Mouse (Mus musculus) cerebellum, adult 9-10 months (tissue): ENCODE measurements around the gene Polr2a.
A peak's percentile ranks its signal among the peaks of the same experiment; 100 is the strongest.
"Not testable (repeated sequence)": the region's sequence is repeated elsewhere in the genome, so short reads cannot be mapped to it uniquely, and the experiment has no call there.

Source experiments
- DNase-seq: peaks from one replicate; pipeline ENCODE4 v3.0.0; 2022

The Polr2a gene

DNA sequence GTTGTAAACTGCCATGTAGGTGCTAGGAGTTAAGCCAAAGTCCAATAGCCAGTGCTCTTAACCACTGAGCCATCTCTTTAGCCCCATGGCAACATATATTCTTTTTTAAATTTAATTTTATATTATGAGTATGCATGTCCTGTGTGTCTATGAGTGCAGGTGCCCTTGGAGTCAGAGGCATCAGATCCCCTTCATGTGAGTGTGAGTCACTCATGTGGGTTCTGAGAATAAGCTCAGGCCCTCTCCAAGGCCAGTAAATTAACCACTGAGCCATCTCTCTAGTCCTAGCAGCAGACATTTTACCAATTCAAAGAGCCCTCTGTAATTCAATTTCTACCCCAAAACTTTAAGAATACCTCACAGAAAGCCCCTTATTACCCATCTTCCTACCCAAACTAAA lies 5.8 kb downstream of the Polr2a start:
- DNase-seq, result no peak

DNA sequence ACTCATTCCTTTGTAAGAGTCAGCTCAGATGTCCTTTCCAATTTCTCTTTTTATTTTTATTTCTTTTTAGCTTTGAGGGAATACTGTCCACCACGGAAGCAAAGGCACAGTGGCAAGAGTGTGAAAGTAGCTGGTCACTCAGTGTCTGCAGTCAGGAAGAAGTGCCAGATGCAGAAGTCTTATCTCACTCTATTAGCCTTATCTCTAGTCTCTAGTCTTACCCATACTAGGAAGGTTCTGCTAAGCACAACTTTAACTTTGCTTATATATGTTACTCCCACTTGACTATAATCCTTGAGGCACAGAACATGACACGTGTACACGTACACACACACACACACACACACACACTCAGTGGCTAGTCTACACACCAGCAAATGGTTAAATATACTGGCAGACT lies 6.8 kb downstream of the Polr2a start:
- DNase-seq, result no peak

DNA sequence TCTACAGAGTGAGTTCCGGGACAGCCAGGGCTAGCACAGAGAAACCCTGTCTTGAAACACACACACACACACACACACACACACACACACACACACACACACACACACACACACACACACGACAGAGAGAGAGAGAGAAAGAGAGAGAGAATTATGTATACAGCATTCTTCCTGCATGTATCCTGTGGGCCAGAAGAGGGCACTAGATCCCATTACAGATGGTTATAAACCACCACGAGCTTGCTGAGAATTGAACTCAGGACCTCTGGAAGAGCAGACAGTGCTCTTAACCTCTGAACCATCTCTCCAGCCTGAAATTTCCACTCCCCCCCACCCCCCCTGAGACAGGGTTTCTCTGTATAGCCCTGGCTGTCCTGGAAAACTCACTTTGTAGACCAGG lies 27.0 kb downstream of the Polr2a start:
- not testable (repeated sequence) for DNase-seq

DNA sequence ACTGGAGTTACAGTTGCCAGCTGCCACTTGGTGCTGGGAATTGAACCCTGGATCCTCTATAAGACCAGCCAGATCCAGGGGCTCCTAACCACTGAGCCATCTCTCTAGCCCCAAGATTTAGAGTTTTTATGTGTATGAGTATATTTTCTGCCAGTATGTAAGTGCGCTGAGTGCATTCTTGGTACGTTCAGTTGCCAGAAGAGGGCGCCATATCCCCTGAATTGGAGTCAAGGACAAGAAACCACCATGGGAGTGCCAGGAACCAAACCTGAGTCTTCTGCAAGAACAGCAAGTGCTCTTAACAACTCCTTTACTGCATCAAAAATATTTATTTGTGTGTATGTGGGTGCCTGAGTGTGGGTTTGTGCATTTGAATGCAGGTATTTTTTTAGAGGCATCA lies 29.4 kb downstream of the Polr2a start:
- DNase-seq, result peak; percentile 69

DNA sequence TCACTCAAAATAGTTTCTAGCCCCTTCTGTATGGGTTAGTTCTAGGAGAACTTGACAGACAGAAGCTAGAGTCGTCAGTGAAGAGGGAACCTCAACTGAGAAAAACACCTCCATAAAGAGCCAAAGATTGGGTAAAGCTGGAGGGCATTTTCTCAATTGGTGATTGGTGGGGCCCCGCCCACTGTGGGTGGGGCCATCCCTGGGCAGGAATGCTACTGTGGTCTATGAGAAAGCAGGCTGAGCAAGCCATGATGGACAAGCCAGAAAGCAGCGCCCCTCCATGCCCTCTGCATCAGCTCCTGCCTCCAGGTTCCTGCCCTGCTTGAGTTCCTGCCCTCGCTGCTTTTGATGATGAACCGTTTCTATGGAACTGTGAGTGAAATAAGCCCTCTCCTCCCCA lies 32.5 kb downstream of the Polr2a start:
- DNase-seq, result no peak

DNA sequence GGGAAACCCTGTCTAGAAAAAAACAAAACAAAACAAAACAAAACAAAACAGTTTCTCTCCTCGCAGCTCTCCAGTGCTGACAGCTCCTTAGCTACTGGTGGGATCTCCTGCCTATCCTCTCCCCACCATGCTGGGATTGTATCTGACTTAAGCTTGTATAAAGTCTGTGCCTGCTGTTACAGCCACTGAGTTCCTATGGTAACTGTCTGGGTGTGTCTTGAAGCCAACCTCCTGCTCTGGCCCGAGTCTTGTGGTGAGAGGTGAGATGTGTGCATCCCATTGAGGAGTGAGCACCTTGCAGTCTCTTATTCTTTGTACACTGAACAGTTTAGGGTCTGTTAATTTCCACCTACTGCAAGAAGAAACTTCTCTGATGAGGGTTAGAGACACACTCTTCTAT lies 35.4 kb downstream of the Polr2a start:
- no peak for DNase-seq

DNA sequence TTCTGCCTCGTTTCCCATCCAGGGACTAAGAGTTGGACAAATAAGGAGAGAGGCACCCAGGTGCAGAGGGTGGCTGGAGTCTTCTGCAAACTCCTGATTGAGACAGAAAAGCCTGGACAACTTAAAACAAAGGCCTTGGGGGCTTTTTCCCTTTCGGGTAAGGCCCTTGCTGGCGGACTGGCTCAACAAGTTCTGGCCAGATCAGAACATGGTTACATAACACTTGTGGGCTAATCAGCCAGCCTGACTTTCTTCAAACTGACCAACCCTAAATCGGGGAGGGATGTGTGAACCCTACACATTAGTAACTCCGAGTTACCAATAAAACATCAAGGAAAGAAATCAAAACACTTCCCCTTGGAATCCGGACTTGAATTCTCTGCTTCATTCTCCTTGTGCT lies 37.6 kb downstream of the Polr2a start:
- no peak for DNase-seq

DNA sequence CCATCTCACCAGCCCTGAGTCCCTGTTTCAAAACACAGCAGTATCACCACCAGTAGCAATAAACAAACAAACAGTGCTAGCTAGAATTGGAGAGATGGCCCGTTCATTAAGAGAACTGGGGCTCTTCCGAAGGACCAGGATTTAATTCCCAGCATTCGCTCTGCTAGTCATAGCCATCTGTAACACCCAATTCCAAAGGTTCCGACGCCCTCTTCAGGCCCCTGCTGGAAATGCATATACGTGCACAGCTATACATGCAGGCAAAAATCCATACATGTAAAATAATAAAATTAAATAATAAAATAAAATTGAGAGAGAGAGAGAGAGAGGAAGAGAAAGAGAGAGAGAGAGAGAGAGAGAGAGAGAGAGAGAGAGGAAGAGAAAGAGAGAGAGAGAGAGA lies 39.0 kb downstream of the Polr2a start:
- no peak for DNase-seq

DNA sequence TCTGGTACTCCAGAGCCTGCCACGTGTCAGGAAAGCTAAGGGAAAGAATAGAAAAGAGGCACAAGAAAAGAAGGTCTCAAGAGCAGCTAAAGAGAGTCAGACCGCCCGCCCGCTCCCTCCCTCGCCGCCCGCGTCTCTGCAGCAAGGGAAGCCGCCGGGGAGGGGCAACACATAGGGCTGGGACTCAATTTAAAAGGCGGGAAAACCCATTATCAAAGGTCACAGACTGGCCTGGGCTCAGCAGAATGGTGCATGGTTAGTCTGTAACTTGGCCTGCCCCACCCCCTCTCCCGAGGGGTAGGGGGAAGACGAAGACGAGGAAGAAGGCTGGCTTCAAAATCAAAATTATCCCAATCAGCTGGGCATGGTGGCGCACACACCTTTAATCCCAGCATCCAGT lies 39.8 kb downstream of the Polr2a start:
- no peak for DNase-seq

DNA sequence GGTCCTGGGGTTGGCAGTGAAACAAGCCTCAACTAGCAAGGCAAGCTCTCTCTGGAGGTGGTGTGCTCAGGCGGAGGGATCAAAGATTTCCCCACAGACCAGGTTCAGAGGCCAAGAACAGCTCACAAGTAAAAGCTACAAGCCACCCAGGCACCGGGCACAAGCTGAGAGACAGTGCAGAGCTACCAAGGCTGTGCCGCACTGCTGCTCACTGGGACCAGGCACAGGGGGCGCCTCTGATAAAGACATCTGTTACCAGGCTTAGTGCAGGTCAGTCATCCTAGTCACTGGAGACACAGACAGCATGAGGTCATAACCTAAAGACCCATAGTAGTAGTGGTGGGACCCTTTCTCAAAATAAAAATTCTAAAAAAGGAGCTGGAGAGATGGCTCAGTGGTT lies 41.5 kb downstream of the Polr2a start:
- no peak for DNase-seq

DNA sequence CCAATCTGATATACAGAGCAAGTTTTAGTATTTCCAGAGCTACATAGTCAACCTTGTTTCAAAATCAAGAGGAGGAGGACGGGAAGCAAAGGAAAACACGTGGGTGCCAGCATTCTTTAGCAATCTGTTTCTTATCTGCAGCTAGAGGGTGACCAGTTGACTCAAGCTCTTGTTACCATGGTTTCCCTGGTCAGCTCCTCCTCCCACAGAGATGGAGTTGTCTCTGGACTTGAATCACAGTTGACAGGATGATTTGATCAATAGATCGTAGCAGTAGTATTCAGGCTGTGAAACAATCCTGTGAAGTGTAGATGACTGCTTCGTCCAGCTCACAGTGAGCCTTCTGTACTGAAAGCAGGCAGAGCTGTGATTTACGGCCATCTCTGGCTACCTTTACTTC lies 42.5 kb downstream of the Polr2a start:
- DNase-seq, result no peak

DNA sequence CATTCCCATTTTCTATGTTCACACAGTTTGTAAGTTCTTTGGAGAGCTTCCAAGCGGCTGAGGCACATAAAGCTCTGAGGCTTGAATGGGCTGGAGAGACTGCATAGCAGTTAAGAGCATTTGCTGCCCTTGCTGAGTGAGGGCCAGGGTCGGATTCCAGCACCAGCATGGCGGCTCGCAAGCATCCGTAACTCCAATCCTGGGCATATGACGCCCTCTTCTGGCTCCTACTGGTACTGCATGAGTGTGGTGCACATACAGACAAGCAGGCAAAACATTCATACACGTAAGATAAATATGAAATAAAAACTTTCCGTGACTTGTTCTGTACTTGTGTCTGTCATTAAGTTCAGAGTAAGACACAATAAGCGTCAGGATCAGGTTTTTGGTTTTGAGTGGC lies 43.0 kb downstream of the Polr2a start:
- no peak for DNase-seq

DNA sequence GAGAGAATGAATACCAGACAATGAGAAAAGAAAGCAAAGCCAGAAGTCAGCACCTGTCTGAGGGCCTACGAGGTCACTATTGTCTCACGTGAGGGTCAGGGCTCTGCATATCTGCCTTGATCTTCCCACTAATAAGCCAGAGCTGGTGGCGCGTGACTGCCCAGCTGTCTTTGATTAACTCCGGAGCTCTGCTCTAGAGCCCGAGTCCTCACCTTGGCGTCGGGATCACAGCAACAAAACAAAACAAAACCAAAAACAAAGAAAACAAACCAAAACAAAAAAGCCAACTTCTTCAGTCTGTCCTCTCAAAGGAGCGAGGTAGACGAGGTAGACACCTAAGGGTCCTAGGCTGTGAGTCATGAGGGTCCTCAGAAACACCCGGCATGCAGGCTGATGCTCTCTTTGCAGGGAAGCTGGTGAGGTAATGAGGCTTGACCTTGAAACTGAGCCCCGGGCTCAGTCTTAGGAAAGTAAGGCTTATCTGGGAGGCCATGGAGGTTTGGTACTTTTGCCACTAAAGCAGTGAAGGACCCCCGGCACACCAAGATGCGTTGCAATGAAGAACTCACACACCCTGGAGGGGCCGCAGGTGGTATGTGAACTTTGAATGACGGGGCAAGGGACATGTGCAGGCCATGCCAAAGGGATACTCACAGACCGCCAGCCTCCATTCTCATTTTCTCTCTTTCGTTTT lies 43.7 kb downstream of the Polr2a start:
- DNase-seq, result no peak

DNA sequence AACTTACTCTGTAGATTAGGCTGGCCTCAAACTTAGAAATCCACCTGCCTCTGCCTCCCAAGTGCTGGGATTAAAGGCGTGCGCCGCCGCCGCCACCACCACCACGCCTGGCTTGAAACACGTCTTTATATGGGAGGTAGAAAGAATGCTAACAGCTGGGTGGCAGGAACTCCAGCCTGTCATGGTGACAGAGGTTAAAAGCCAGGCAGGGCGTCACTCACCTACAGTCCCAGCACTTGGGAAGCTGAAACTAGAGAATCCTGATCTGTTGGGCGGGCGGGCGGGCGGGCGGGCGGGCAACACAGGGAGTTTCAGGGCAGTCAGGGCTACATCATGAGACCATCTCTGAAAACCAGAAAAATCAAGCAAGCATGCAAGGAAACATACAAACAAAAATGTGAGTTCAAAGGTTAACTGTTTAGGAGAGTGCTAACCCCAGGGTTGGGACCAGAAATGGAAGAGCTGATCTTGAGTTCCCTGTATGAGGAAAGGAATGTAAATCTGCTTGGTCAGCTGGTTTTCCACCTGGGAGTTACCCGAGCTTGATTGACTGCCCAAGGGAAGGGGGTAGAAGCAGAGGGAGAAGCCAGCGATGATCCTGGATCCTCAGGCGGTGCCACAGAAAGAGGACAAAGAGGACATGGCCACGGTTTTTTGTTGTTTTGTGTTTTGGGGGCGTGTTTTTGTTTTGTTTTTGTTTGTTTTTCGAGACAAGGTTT lies 45.3 kb downstream of the Polr2a start:
- no peak for DNase-seq

DNA sequence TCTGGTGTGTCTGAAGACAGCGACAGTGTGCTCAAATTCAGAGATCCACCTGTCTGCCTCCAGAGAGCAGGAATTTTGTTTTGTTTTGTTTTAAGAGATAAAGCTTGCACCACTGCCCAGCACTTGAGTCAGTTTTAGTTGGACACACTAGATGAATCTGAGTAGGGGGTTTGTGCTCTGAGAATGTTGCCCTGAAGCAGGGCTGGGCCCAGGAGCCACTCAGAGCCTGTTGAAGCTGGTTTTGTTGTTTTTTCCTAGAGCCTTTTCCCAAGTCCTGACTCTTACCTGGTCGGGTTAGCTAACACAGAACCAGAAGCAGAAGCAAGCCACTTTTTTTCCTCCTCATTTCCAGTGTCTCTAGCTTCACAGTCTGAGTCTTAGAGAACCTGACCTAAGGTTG lies 47.4 kb downstream of the Polr2a start:
- no peak for DNase-seq

DNA sequence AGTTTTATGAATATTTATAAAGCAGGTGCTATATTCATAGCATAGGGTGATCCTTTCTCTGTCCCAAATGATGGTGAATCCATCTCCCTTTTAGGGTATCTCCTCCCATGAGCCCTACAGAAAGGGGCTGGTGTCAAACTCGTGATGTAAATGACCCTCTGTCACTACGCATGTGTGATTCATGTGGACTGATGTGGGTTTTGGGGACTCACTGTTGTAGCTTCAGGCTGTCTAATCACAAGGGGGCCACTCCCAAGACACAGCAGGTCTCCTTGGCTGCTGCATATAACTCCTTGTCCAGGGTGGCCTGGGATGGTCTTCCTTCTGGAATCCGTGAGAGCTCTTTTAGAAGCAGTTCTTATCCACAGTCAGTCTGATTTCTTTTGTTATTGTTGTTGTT lies 48.0 kb downstream of the Polr2a start:
- DNase-seq, result no peak

DNA sequence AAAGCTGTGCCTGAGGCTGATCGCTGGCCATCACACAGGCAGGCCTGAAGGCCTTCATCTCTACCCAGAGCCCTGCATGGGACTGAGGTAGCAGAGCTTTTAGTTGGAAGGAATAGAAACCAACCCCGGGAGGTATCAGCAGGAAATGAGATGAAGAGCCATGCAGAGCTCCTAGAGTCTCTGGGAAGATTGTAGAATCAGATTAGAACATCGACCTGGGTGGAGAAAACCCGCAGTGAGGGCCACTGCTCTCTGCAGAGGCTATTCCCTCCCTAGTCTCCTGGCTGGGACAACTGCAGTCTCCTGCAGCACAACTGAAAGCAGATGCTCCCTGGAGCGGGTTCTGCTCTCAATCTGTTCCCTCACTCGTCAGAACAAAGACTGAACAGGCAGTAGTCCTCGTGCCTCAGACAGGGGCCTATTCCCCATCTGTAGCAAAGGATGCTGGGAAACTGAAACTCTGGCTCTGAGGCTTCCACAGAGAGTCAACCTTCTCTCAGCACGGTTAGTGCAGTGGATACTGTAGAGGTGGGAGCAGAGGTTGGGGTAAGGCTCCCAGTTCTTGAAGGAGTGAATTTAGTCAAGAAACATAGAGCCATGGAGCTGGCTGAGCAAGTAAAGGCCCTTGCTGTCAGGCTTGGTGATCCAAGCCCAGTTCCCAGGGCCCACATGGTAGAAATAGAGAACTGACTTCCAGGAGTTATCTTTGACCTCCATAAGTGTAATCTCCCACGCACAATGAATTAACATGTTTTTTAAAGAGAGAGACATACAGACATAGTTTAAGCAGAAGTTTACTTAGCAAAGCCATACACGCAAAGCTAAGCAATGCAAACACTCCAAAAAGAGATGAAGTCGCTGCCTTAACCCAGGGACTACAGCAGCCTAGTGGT lies 48.6 kb downstream of the Polr2a start:
- DNase-seq, result no peak

DNA sequence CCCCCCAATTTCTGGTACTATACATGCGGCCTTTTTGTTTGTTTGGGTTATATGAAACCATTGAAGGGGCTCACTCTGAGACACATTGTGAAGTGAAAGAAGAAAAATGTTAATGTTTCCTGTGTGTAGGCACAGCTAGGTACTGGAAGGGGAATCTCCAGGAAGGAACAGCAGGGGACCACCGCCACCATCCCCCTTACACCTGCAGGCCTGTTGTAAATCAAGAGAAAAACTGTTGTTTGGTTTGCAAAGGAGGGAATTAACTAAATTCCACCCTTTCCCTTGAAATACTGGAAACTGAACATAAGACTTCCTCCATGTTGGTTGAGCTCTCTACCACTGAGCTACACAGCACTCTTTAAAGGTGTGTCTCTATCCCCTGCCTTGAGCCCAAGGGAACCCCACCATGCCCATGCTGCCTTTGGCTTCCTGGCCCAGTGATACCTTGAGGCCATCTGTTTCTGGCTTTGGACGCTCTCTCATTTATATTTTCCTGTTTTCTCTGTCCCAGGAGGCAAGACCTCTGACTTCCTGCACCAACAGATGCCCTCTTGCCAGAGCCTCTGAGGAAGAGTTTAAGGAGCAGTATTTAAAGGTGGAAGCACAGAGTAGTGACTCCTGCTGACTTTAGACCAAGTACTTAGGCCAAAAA lies 49.7 kb downstream of the Polr2a start:
- no peak for DNase-seq

DNA sequence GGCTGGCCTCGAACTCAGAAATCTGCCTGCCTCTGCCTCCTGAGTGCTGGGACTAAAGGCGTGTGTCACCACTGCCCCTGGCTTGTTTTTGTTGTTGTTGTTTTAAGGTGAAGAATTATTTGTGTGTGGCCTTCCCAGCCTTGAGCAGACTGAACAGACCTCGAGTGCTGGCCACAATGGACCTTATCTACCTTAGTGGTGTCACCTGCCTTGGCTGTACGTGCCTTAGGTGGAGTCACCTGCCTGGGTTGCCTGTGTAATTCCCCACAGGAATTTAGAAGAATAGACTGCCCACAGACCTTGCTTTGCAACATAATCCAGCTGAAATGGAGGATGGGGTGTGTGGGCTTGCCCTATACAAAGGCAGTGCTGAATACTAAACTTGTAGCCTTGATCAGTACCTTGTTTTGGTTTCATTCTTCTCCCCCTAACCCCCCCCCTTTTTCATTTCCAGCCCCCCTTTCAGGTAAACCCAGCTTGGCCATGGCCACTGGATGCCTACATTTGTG lies 50.5 kb downstream of the Polr2a start:
- no peak for DNase-seq

DNA sequence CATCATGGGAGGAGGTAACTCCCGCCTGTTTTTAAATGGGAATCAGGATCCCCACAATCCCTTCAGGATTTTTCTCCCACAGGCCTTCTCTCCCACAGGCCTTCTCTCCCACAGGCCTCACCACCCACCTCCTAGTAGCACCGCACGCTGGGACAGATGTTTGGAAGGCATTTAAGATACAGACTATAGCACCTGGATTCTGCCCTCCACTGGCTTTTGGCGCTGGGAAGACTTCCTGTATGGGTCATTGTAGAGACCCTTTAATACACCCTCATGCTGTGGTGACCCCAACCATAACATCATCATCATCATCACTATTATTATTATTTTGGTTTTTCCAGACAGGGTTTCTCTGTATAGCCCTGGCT lies 51.0 kb downstream of the Polr2a start:
- no peak for DNase-seq

DNA sequence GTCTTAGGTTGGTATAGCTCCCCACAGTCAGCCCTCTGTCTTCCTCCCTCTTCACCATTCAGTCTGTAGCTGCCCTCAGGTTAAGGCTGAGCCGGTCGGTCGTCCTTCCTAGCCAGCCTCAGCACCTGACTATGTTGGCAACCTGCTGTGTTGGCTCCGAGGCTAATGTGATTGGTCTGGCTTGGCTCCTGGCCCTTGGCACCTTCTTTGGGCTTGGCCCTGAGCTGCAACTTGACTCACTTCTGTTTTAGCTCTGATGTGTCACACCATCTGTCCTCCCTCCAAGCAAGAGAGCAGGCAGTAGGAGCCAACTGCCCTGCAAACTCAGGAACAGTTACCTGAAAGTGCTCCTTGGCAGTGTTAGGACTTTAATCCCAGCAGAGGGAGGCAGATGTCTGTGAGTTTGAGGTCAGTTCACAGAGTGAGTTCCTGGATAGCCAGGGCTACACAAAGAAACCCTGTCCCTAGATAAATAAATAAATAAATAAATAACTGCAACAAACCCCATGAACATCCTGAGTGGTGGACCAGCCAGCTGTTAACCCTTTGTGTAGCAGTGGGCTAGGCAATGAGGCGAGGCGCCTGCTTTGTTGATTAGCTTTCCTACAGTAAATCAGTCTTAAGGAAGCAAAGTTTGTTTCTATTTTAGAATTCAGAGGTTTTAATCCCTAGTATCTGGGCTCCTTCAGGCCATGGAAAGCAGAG lies 51.5 kb downstream of the Polr2a start:
- DNase-seq, result peak; percentile 99

DNA sequence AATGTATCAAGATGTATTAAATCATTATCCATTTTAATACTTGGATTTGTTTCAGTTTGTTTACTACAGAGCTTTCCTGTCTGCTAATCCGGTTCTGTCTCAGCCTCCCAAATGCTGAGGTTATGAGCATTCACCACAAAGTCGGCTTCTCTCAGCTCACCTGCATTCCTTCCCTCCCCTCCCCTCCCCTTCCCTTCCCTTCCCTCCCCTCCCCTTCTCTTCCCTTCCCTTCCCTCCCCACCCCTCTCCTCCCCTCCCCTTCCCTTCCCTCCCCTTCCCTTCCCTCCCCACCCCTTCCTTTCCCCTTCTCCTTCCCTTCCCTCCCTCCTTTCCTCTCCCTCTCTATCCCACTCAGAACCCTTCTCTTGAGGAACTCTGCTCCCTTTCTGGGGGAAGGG lies 53.8 kb downstream of the Polr2a start:
- no peak for DNase-seq
